Mouse (Mus musculus) large intestine, adult 2 months (tissue): ENCODE results near the gene Ntn3. TPM values are rescaled to one million over a fixed set of nuclear protein-coding genes. Genes with fewer than 3 reads are reported as not detected.

ENCODE experiments used
- DNase-seq: peaks from one replicate; pipeline ENCODE4 v3.0.0-alpha.2; 2012; ENCODE audit warnings: low read depth, low spot score
- WGBS: fragments of 180-500 bp; shearing (Covaris S2); methylation state at CpG from one replicate; pipeline ENCODE4 v1.1.7; 2018; 5-methylcytosine and 5-hydroxymethylcytosine counted together
- polyA plus RNA-seq: library from polyadenylated mRNA; depleted of rRNA; stranded (reverse); fragments of >200 nt; gene quantifications from 2 replicates; pipeline ENCODE4 v1.2.3, GENCODE M21; 2012; rRNA removed

The Ntn3 gene
- polyA plus RNA-seq, 1 experiment, result 1.1 TPM

GRCm38 (mm10) chr17:24157121-24157520 is 52.2 kb downstream of the Ntn3 start:
- WGBS, result 90% methylated on average over 6 of the region's 6 CpGs
- DNase-seq, result no peak

- WGBS, result 87% methylated on average over 3 of the region's 3 CpGs
- DNase-seq, result no peak
These were observed 52.9 kb downstream of the Ntn3 start for GRCm38 (mm10) chr17:24156394-24156793.

DNA sequence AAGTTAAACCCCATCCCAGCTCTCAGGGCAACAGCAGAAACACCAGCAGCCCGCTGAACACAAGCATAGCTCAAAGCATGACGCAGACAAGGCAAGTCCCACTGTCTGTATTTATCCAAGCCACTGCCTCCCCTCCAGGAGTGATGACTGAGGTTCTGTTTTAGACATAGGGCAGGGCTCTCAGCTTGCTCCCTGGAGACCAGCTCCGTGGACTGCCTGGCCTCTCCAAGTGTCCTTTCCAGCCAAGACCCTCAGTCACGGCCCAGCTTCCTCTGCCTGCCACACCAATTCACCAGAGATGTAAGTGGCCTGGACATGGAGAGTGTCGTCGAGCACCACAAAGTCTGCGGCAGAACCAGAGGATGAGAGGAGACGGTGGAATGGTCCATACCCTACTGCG is 53.6 kb downstream of the Ntn3 start:
- DNase-seq, result no peak
- WGBS, result 92% methylated on average over 9 of the region's 9 CpGs

- no peak for DNase-seq
- WGBS, result 44% methylated on average over 3 of the region's 3 CpGs
These were observed 54.9 kb downstream of the Ntn3 start for GRCm38 (mm10) chr17:24154463-24154862.

Other genes with a start within 250 kb of the Ntn3 start
- 291 and 302 TPM in 2 replicates for gene Prss30, start 229.0 kb downstream of the Ntn3 start, polyA plus RNA-seq
- 0.11 and 0.16 TPM in 2 replicates for gene Prss22, start 211.4 kb downstream of the Ntn3 start, polyA plus RNA-seq
- gene Prss27, start 171.4 kb downstream of the Ntn3 start, polyA plus RNA-seq, result 11.1 and 22.9 TPM in 2 replicates
- 83.5 and 85.7 TPM in 2 replicates for gene Kctd5, start 136.0 kb downstream of the Ntn3 start, polyA plus RNA-seq
- 9.4 and 18.6 TPM in 2 replicates for gene Pdpk1, start 58.6 kb downstream of the Ntn3 start, polyA plus RNA-seq
- 87.2 and 105 TPM in 2 replicates for gene Amdhd2, start 45.8 kb downstream of the Ntn3 start, polyA plus RNA-seq
- gene Atp6v0c, start 39.8 kb downstream of the Ntn3 start, polyA plus RNA-seq, result 799 and 841 TPM in 2 replicates
- 9.2 and 35.2 TPM in 2 replicates for gene Tbc1d24, start 4.0 kb downstream of the Ntn3 start, polyA plus RNA-seq
- 8.4 and 9.7 TPM in 2 replicates for gene Tedc2, start 11.3 kb upstream of the Ntn3 start, polyA plus RNA-seq
- gene Ccnf, start 42.0 kb upstream of the Ntn3 start, polyA plus RNA-seq, result 15.2 and 15.6 TPM in 2 replicates
- gene Abca17, start 141.5 kb upstream of the Ntn3 start, polyA plus RNA-seq, result 0.01 TPM in 1 of 2 replicates, not detected in the other
- 23.2 and 29.1 TPM in 2 replicates for gene Abca3, start 142.4 kb upstream of the Ntn3 start, polyA plus RNA-seq
- gene Rnps1, start 205.0 kb upstream of the Ntn3 start, polyA plus RNA-seq, result 139 and 141 TPM in 2 replicates
- gene Eci1, start 217.1 kb upstream of the Ntn3 start, polyA plus RNA-seq, result 87.3 and 119 TPM in 2 replicates
- gene Dnase1l2, start 233.6 kb upstream of the Ntn3 start, polyA plus RNA-seq, result 5.2 and 6.6 TPM in 2 replicates